Mouse (Mus musculus) neural tube, embryonic 13.5 days (tissue): ENCODE results near the gene Nrp2. TPM values are rescaled to one million over a fixed set of nuclear protein-coding genes. Genes with fewer than 3 reads are reported as not detected.
A peak's percentile ranks its signal among the peaks of the same experiment; 100 is the strongest.

Experiments used
- ATAC-seq: fragments of 200-750 bp; cut with Nextera tagmentation; 2 replicates; pipeline ENCODE4 v1.8.0; 2017; ENCODE audit warnings: low read depth, mild to moderate bottlenecking, moderate TSS enrichment, moderate library complexity
- H3K27ac ChIP-seq: fragments of 300-500 bp; sonication (generic); replicated peaks from 2 replicates; pipeline ENCODE4 v1.5.1; 2015; ENCODE audit warnings: moderate library complexity, mild to moderate bottlenecking, inconsistent platforms
- H3K27me3 ChIP-seq: fragments of 300-500 bp; sonication (generic); 2 replicates; pipeline ENCODE4 v1.6.1; 2015; ENCODE audit warnings: mild to moderate bottlenecking, inconsistent platforms
- H3K36me3 ChIP-seq: fragments of 300-500 bp; sonication (generic); 2 replicates; pipeline ENCODE4 v1.6.1; 2015; ENCODE audit warnings: mild to moderate bottlenecking, inconsistent platforms
- H3K4me1 ChIP-seq: fragments of 300-500 bp; sonication (generic); replicated peaks from 2 replicates; pipeline ENCODE4 v1.6.1; 2015; ENCODE audit warnings: inconsistent platforms
- H3K4me2 ChIP-seq: fragments of 300-500 bp; sonication (generic); 2 replicates; pipeline ENCODE4 v1.6.1; 2015; ENCODE audit warnings: inconsistent platforms, mild to moderate bottlenecking, moderate library complexity
- H3K4me3 ChIP-seq: fragments of 300-500 bp; sonication (generic); 2 replicates; pipeline ENCODE4 v1.5.1; 2015; ENCODE audit warnings: mild to moderate bottlenecking, inconsistent platforms
- H3K9ac ChIP-seq: fragments of 300-500 bp; sonication (generic); 2 replicates; pipeline ENCODE4 v1.6.1; 2015; ENCODE audit warnings: moderate library complexity, mild to moderate bottlenecking, inconsistent platforms
- H3K9me3 ChIP-seq: fragments of 300-500 bp; sonication (generic); 2 replicates; pipeline ENCODE4 v1.6.1; 2016; ENCODE audit warnings: inconsistent platforms
- WGBS: fragments of 180-500 bp; shearing (Covaris S2); methylation state at CpG from one replicate; pipeline ENCODE4 v1.1.7; 2015; 5-methylcytosine and 5-hydroxymethylcytosine counted together
- polyA plus RNA-seq: library from polyadenylated mRNA; unstranded; fragments of >200 nt; fragmentation: Nextera tagmentation; extraction: Ambion mirVana; gene quantifications from 2 replicates; pipeline ENCODE4 v1.2.1, GENCODE M21; 2015

Gene Nrp2
- polyA plus RNA-seq, 1 experiment from 2014 or later, result 32.7 TPM

GRCm38 (mm10) chr1:62765171-62765570 is 62.1 kb downstream of the Nrp2 start:
- Histone ChIP-seq H3K4me3 (no peak overlapping the region), H3K9ac (no peak overlapping the region), H3K27ac (no peak overlapping the region), H3K27me3 (no peaks in the 10 kb centered on the region), H3K9me3 (no peaks in the 10 kb centered on the region), H3K36me3 (peaks cover 72% of the 10 kb centered on the region), H3K4me2 (no peak overlapping the region), H3K4me1 (no peaks in the 10 kb centered on the region; the same call in 1 of the 2 replicates)
- ATAC-seq, result no peak
- WGBS, result 57% methylated on average over 7 of the region's 7 CpGs

- Histone ChIP-seq H3K4me1 (peaks cover 4% of the 10 kb centered on the region), H3K36me3 (peaks cover 79% of the 10 kb centered on the region)
- ATAC-seq, result no peak
Measured at GRCm38 (mm10) chr1:62766766-62767165, 63.7 kb downstream of the Nrp2 start.

GRCm38 (mm10) chr1:62767611-62768010 is 64.5 kb downstream of the Nrp2 start:
- Histone ChIP-seq H3K9me3 (no peaks in the 10 kb centered on the region), H3K27me3 (no peaks in the 10 kb centered on the region), H3K4me3 (no peak overlapping the region), H3K27ac (no peak overlapping the region), H3K4me2 (no peak overlapping the region), H3K4me1 (peaks cover 4% of the 10 kb centered on the region), H3K9ac (no peak overlapping the region), H3K36me3 (peaks cover 79% of the 10 kb centered on the region)
- WGBS, result 84% methylated on average over 9 of the region's 9 CpGs
- no peak for ATAC-seq

More at GRCm38 (mm10) chr1:62766766-62767165, 63.7 kb downstream of the Nrp2 start:
- WGBS, result 44% methylated on average over 4 of the region's 4 CpGs
- no peak overlapping the region for H3K27ac ChIP-seq
- no peak overlapping the region for H3K9ac ChIP-seq
- no peak overlapping the region for H3K4me3 ChIP-seq
- no peak overlapping the region for H3K4me2 ChIP-seq
- H3K9me3 ChIP-seq, result no peaks in the 10 kb centered on the region
- no peaks in the 10 kb centered on the region for H3K27me3 ChIP-seq

- no peak for ATAC-seq
- H3K4me2 ChIP-seq, result no peak overlapping the region
- WGBS, result 86% methylated on average over 4 of the region's 4 CpGs
- no peak overlapping the region for H3K4me3 ChIP-seq
- peaks cover 63% of the 10 kb centered on the region for H3K36me3 ChIP-seq
- H3K4me1 ChIP-seq, result peaks cover 30% of the 10 kb centered on the region
- no peak overlapping the region for H3K9ac ChIP-seq
- H3K9me3 ChIP-seq, result no peaks in the 10 kb centered on the region
- no peaks in the 10 kb centered on the region for H3K27me3 ChIP-seq
- no peak overlapping the region for H3K27ac ChIP-seq
Measured at GRCm38 (mm10) chr1:62770576-62770975, 67.5 kb downstream of the Nrp2 start.

- Histone ChIP-seq H3K36me3 (peaks cover 53% of the 10 kb centered on the region), H3K27ac (no peak overlapping the region), H3K4me2 (no peak overlapping the region), H3K4me3 (no peak overlapping the region), H3K27me3 (no peaks in the 10 kb centered on the region), H3K9ac (no peak overlapping the region), H3K4me1 (peaks cover 47% of the 10 kb centered on the region), H3K9me3 (no peaks in the 10 kb centered on the region)
- WGBS, result 88% methylated on average over 4 of the region's 4 CpGs
- no peak for ATAC-seq
Measured at GRCm38 (mm10) chr1:62772391-62772790, 69.3 kb downstream of the Nrp2 start.

- 69% methylated on average over 10 of the region's 10 CpGs for WGBS
- Histone ChIP-seq H3K27me3 (no peaks in the 10 kb centered on the region), H3K36me3 (peaks cover 47% of the 10 kb centered on the region), H3K4me2 (no peak overlapping the region), H3K4me3 (no peak overlapping the region), H3K4me1 (peaks cover 56% of the 10 kb centered on the region), H3K9ac (no peak overlapping the region), H3K27ac (peak overlapping the region; percentile 28; the same call in 1 of the 2 replicates), H3K9me3 (no peaks in the 10 kb centered on the region)
- ATAC-seq, result no peak
Measured at GRCm38 (mm10) chr1:62773105-62773920, 70.2 kb downstream of the Nrp2 start.

GRCm38 (mm10) chr1:62773921-62774191 is 70.8 kb downstream of the Nrp2 start:
- Histone ChIP-seq H3K27ac (peak overlapping the region; percentile 28; the same call in 1 of the 2 replicates), H3K4me3 (no peak overlapping the region), H3K9me3 (no peaks in the 10 kb centered on the region), H3K27me3 (no peaks in the 10 kb centered on the region), H3K9ac (no peak overlapping the region), H3K4me2 (no peak overlapping the region), H3K36me3 (peaks cover 42% of the 10 kb centered on the region), H3K4me1 (peaks cover 56% of the 10 kb centered on the region)
- no peak for ATAC-seq
- 54% methylated on average over 3 of the region's 3 CpGs for WGBS

GRCm38 (mm10) chr1:62774288-62775218 is 71.5 kb downstream of the Nrp2 start:
- 64% methylated on average over 11 of the region's 11 CpGs for WGBS

GRCm38 (mm10) chr1:62777320-62778235 is 74.5 kb downstream of the Nrp2 start:
- ATAC-seq, result no peak
- WGBS, result 39% methylated on average over 17 of the region's 17 CpGs
- peaks cover 17% of the 10 kb centered on the region for H3K36me3 ChIP-seq
- no peak overlapping the region for H3K4me3 ChIP-seq
- H3K9ac ChIP-seq, result no peak overlapping the region
- no peaks in the 10 kb centered on the region for H3K9me3 ChIP-seq
- H3K27me3 ChIP-seq, result peaks cover 14% of the 10 kb centered on the region; the same call in 1 of the 2 replicates
- H3K27ac ChIP-seq, result peak overlapping the region; percentile 33; the same call in 1 of the 2 replicates
- H3K4me1 ChIP-seq, result peaks cover 66% of the 10 kb centered on the region
- no peak overlapping the region for H3K4me2 ChIP-seq

More at GRCm38 (mm10) chr1:62774288-62775218, 71.5 kb downstream of the Nrp2 start:
- Histone ChIP-seq H3K9me3 (no peaks in the 10 kb centered on the region), H3K4me3 (no peak overlapping the region), H3K27ac (no peak overlapping the region), H3K27me3 (no peaks in the 10 kb centered on the region), H3K36me3 (peaks cover 35% of the 10 kb centered on the region), H3K9ac (no peak overlapping the region), H3K4me1 (peaks cover 56% of the 10 kb centered on the region), H3K4me2 (no peak overlapping the region)
- no peak for ATAC-seq

- no peak overlapping the region for H3K4me2 ChIP-seq
- H3K9ac ChIP-seq, result no peak overlapping the region
- no peaks in the 10 kb centered on the region for H3K9me3 ChIP-seq
- WGBS, result 87% methylated on average over 4 of the region's 4 CpGs
- ATAC-seq, result no peak
- H3K36me3 ChIP-seq, result peaks cover 17% of the 10 kb centered on the region
- H3K27ac ChIP-seq, result 0 out of 2 replicates have a peak overlapping the region, but pooled peaks have one; percentile 63
- H3K4me1 ChIP-seq, result peaks cover 69% of the 10 kb centered on the region
- peaks cover 14% of the 10 kb centered on the region; the same call in 1 of the 2 replicates for H3K27me3 ChIP-seq
- no peak overlapping the region for H3K4me3 ChIP-seq
Measured at GRCm38 (mm10) chr1:62778910-62779309, 75.8 kb downstream of the Nrp2 start.

GRCm38 (mm10) chr1:62780068-62780761 is 77.1 kb downstream of the Nrp2 start:
- Histone ChIP-seq H3K36me3 (peaks cover 21% of the 10 kb centered on the region), H3K4me3 (no peak overlapping the region), H3K9me3 (no peaks in the 10 kb centered on the region), H3K27me3 (peaks cover 14% of the 10 kb centered on the region; the same call in 1 of the 2 replicates), H3K4me2 (no peak overlapping the region), H3K4me1 (peaks cover 59% of the 10 kb centered on the region), H3K27ac (peak overlapping the region; percentile 63), H3K9ac (0 out of 2 replicates have a peak overlapping the region, but pooled peaks have one; percentile 22)
- WGBS, result 26% methylated on average over 15 of the region's 15 CpGs
- no peak for ATAC-seq
